In genomic region chr1:36574196-36574955, GRCm38 (mm10) we compare ENCODE assay signal across 20 mouse cellular contexts. TPM values are rescaled to one million over a fixed set of nuclear protein-coding genes. Genes with fewer than 3 reads are reported as not detected.
A peak's percentile ranks its signal among the peaks of the same experiment; 100 is the strongest.
DNase-seq lines count a peak whose midpoint lies in the region; ATAC-seq lines count a peak whose summit lies in the region.
"Had no signal": no experiment of that assay in that cellular context is flagged by ENCODE, and none has a peak within 500 bp of the region (broad histone marks: within the 10 kb centered on the region; RNA-seq: fewer than 3 reads in every experiment).

No protein-coding gene starts in this region.

- no peak overlapping the region for H3K27ac ChIP-seq in forebrain, embryonic 12.5 days
- H3K27ac ChIP-seq in forebrain, embryonic 15.5 days (replicated peaks), result no peak overlapping the region
- H3K27ac ChIP-seq: heart, embryonic 13.5 days; hindbrain, embryonic 14.5 days; midbrain, embryonic 12.5 days had no signal

- H3K9ac ChIP-seq in forebrain, embryonic 12.5 days, result 0 out of 2 replicates have a peak overlapping the region, but pooled peaks have one; percentile 18
- no peak overlapping the region for H3K9ac ChIP-seq in forebrain, embryonic 15.5 days (replicated peaks)
- H3K9ac ChIP-seq: hindbrain, embryonic 14.5 days; midbrain, embryonic 12.5 days had no signal

- H3K36me3 ChIP-seq in forebrain, embryonic 12.5 days (replicated peaks), result no peaks in the 10 kb centered on the region
- H3K36me3 ChIP-seq in forebrain, embryonic 15.5 days, result no peaks in the 10 kb centered on the region
- H3K36me3 ChIP-seq: heart, embryonic 13.5 days; midbrain, embryonic 12.5 days had no signal

- ATAC-seq in forebrain, embryonic 12.5 days (ENCODE audit: low FRiP score), result no peak
- no peak for ATAC-seq in forebrain, embryonic 15.5 days (replicated peaks)
- ATAC-seq: forebrain, embryonic 16.5 days had no signal

- peaks cover 13% of the 10 kb centered on the region for H3K4me1 ChIP-seq in forebrain, embryonic 12.5 days
- H3K4me1 ChIP-seq in forebrain, embryonic 15.5 days, result 0 out of 2 replicates have a peak, but pooled peaks cover 6% of the 10 kb centered on the region

- no peak overlapping the region for H3K4me3 ChIP-seq in forebrain, embryonic 12.5 days (replicated peaks)
- H3K4me3 ChIP-seq in forebrain, embryonic 15.5 days, result no peak overlapping the region
- H3K4me3 ChIP-seq: heart, embryonic 13.5 days; midbrain, embryonic 12.5 days had no signal

- 80% methylated on average over 5 of the region's 5 CpGs for WGBS in forebrain, embryonic 12.5 days
- 80% methylated on average over 5 of the region's 5 CpGs for WGBS in forebrain, embryonic 15.5 days

- no peaks in the 10 kb centered on the region for H3K9me3 ChIP-seq in forebrain, embryonic 12.5 days
- no peaks in the 10 kb centered on the region for H3K9me3 ChIP-seq in forebrain, embryonic 15.5 days
- H3K9me3 ChIP-seq: heart, embryonic 13.5 days; midbrain, embryonic 12.5 days had no signal

- H3K4me2 ChIP-seq in forebrain, embryonic 12.5 days, result no peak overlapping the region
- no peak overlapping the region for H3K4me2 ChIP-seq in forebrain, embryonic 15.5 days (replicated peaks)
- H3K4me2 ChIP-seq: heart, embryonic 13.5 days; hindbrain, embryonic 14.5 days; midbrain, embryonic 12.5 days had no signal

- DNase-seq in kidney, postnatal 10 days, result peak; percentile 34
- DNase-seq in kidney, adult 8-10 months, result no peak
- DNase-seq in urinary bladder, postnatal 14 days (ENCODE audit: low spot score), result peak; percentile 65
- no peak for DNase-seq in urinary bladder, postnatal 4 days (ENCODE audit: low spot score in 2 of 2)
- DNase-seq in left cerebral cortex, adult 9 months (ENCODE audit: low spot score in 2 of 2), result no peak
- DNase-seq in layer of hippocampus, adult 11-12 months (ENCODE audit: low spot score), result no peak
- DNase-seq: adrenal gland, adult 2 months; cerebellum, adult 9-10 months; gastrocnemius, postnatal 10 days; layer of hippocampus, adult 9-11 months; right cerebral cortex, postnatal 14 days; thymus, postnatal 36 days had no signal

- peaks cover 41% of the 10 kb centered on the region for H3K27me3 ChIP-seq in forebrain, embryonic 12.5 days
- no peaks in the 10 kb centered on the region for H3K27me3 ChIP-seq in forebrain, embryonic 15.5 days
- H3K27me3 ChIP-seq: heart, embryonic 13.5 days had no signal

RNA-seq across cellular contexts. Expression of gene Sema4c, which starts 16.2 kb away (rescaled TPM):
- polyA plus RNA-seq in forebrain, embryonic 12.5 days (2016; fragmentation: Nextera tagmentation; extraction: Ambion mirVana), result 29.8 and 31.7 TPM in 2 replicates
- 38.2 and 38.6 TPM in 2 replicates for polyA plus RNA-seq in forebrain, embryonic 15.5 days (2015; fragmentation: Nextera tagmentation; extraction: Ambion mirVana)

RNA-seq across cellular contexts. Expression of gene Ankrd39, which starts 27.1 kb away (rescaled TPM):
- 16.7 and 17.9 TPM in 2 replicates for polyA plus RNA-seq in forebrain, embryonic 12.5 days (2016; fragmentation: Nextera tagmentation; extraction: Ambion mirVana)
- 18.2 and 19.2 TPM in 2 replicates for polyA plus RNA-seq in forebrain, embryonic 15.5 days (2015; fragmentation: Nextera tagmentation; extraction: Ambion mirVana)

RNA-seq across cellular contexts. Expression of gene Gm42417, which starts 35.1 kb away (rescaled TPM):
- polyA plus RNA-seq in forebrain, embryonic 12.5 days (2016; fragmentation: Nextera tagmentation; extraction: Ambion mirVana), result 0.50 TPM in 1 of 2 replicates, not detected in the other
- polyA plus RNA-seq in forebrain, embryonic 15.5 days (2015; fragmentation: Nextera tagmentation; extraction: Ambion mirVana), result 1.1 TPM in 1 of 2 replicates, not detected in the other
- polyA plus RNA-seq: adrenal gland, adult 2 months; embryonic facial prominence, embryonic 11.5 days; heart, embryonic 13.5 days; liver, embryonic 16.5 days; midbrain, embryonic 12.5 days had no signal

RNA-seq across cellular contexts. Expression of gene Ankrd23, which starts 37.7 kb away (rescaled TPM):
- polyA plus RNA-seq in forebrain, embryonic 12.5 days (2016; fragmentation: Nextera tagmentation; extraction: Ambion mirVana), result 14.8 and 15.0 TPM in 2 replicates
- 12.0 and 14.4 TPM in 2 replicates for polyA plus RNA-seq in forebrain, embryonic 15.5 days (2015; fragmentation: Nextera tagmentation; extraction: Ambion mirVana)

Comparison
In these comparisons a context has a peak if more than half of its experiments do, and no peak if none do; other contexts are left out.
1. DNase-seq: peak in kidney, postnatal 10 days (single experiment) and urinary bladder, postnatal 14 days (single experiment); none in kidney, adult 8-10 months (0 of 2), urinary bladder, postnatal 4 days (0 of 2), left cerebral cortex, adult 9 months (0 of 2) and layer of hippocampus, adult 11-12 months (single experiment).